Comparison of ENCODE assay signal across 33 mouse cellular contexts in genomic region chr4:138370996-138371516, GRCm38 (mm10). TPM values are rescaled to one million over a fixed set of nuclear protein-coding genes. Genes with fewer than 3 reads are reported as not detected.
"Had no signal": no experiment of that assay in that cellular context is flagged by ENCODE, and none has a peak within 500 bp of the region (broad histone marks: within the 10 kb centered on the region; RNA-seq: fewer than 3 reads in every experiment).

No protein-coding gene starts in this region.

- H3K4me2 ChIP-seq: heart, embryonic 12.5 days; hindbrain, embryonic 13.5 days; hindbrain, embryonic 15.5 days; intestine, embryonic 15.5 days; limb, embryonic 13.5 days; limb, embryonic 15.5 days; liver, embryonic 12.5 days had no signal

- H3K4me3 ChIP-seq: heart, adult 2 months; heart, embryonic 12.5 days; hindbrain, embryonic 13.5 days; hindbrain, embryonic 15.5 days; intestine, embryonic 15.5 days; layer of hippocampus, adult 2 months; limb, embryonic 13.5 days; limb, embryonic 15.5 days; liver, embryonic 12.5 days had no signal

- DNase-seq: gastrocnemius, postnatal 14 days; gastrocnemius, postnatal 36 days; heart, adult 11 months; heart, adult 2 months; heart, postnatal 10 days; heart, postnatal 36 days; kidney, adult 18-20 months; kidney, adult 8-10 months; kidney, postnatal 10 days; kidney, postnatal 25 days; kidney, postnatal 4 days; left cerebral cortex, postnatal 4 days; lung, adult 18-20 months had no signal

- H3K36me3 ChIP-seq: heart, embryonic 12.5 days; hindbrain, embryonic 13.5 days; hindbrain, embryonic 15.5 days; intestine, embryonic 15.5 days; limb, embryonic 13.5 days; limb, embryonic 15.5 days; liver, embryonic 12.5 days had no signal

- ATAC-seq: hindbrain, postnatal 0 days; intestine, embryonic 15.5 days; intestine, postnatal 0 days; liver, embryonic 12.5 days had no signal

- H3K27ac ChIP-seq: heart, adult 2 months; hindbrain, embryonic 13.5 days; hindbrain, embryonic 15.5 days; hindbrain, postnatal 0 days; intestine, embryonic 15.5 days; layer of hippocampus, adult 2 months; limb, embryonic 13.5 days; limb, embryonic 15.5 days; liver, embryonic 12.5 days; liver, embryonic 14.5 days had no signal

- H3K9me3 ChIP-seq: heart, embryonic 12.5 days; hindbrain, embryonic 13.5 days; hindbrain, embryonic 15.5 days; intestine, embryonic 15.5 days; limb, embryonic 13.5 days; limb, embryonic 15.5 days; liver, embryonic 12.5 days had no signal

- H3K9ac ChIP-seq: heart, embryonic 12.5 days; hindbrain, embryonic 13.5 days; hindbrain, embryonic 15.5 days; intestine, embryonic 15.5 days; limb, embryonic 13.5 days; limb, embryonic 15.5 days; liver, embryonic 12.5 days; liver, embryonic 14.5 days had no signal

- H3K27me3 ChIP-seq: intestine, embryonic 15.5 days had no signal

RNA-seq across cellular contexts. Expression of gene Cda, which starts 3.3 kb away (rescaled TPM):
- total RNA-seq: hematopoietic stem cell, adult 5-6 weeks had no signal

RNA-seq across cellular contexts. Expression of gene Fam43b, which starts 25.3 kb away (rescaled TPM):
- total RNA-seq: gastrocnemius, adult 18-20 months; gastrocnemius, adult 8-10 months; gastrocnemius, postnatal 36 days; heart, adult 2 months; heart, postnatal 10 days; heart, postnatal 36 days had no signal
- polyA plus RNA-seq: gonadal fat pad, adult 2 months; heart, adult 2 months; heart, embryonic 14.5 days; hindbrain, embryonic 11.5 days; intestine, postnatal 0 days; kidney, embryonic 14.5 days; limb, embryonic 11.5 days; limb, embryonic 13.5 days; liver, embryonic 12.5 days; liver, embryonic 14.5 days; liver, embryonic 16.5 days had no signal
